Mouse (Mus musculus) embryonic facial prominence, embryonic 14.5 days (tissue): ENCODE measurements around the gene Trmt10c. TPM values are rescaled to one million over a fixed set of nuclear protein-coding genes. Genes with fewer than 3 reads are reported as not detected.

ENCODE experiments used
- ATAC-seq: fragments of 200-750 bp; cut with Nextera tagmentation; 2 replicates; pipeline ENCODE4 v1.8.0; 2017; ENCODE audit warnings: low read depth, moderate number of reproducible peaks, moderate TSS enrichment
- DNase-seq: peaks from one replicate; pipeline ENCODE4 v3.0.0-alpha.2; 2015; ENCODE audit warnings: low spot score
- H3K27ac ChIP-seq: fragments of 300-500 bp; sonication (generic); replicated peaks from 2 replicates; pipeline ENCODE4 v1.5.1; 2014; ENCODE audit warnings: low read depth, mild to moderate bottlenecking, low read length, moderate library complexity
- H3K27me3 ChIP-seq: fragments of 300-500 bp; sonication (generic); replicated peaks from 2 replicates; pipeline ENCODE4 v1.6.1; 2014; ENCODE audit warnings: low read length; ENCODE audit not compliant: control insufficient read depth, insufficient read depth
- H3K36me3 ChIP-seq: fragments of 300-500 bp; sonication (generic); 2 replicates; pipeline ENCODE4 v1.6.1; 2014; ENCODE audit warnings: low read length, mixed read lengths; ENCODE audit not compliant: control insufficient read depth, insufficient read depth
- H3K4me1 ChIP-seq: fragments of 300-500 bp; sonication (generic); 2 replicates; pipeline ENCODE4 v1.6.1; 2014; ENCODE audit warnings: antibody characterized with exemption, low read length; ENCODE audit not compliant: control insufficient read depth, insufficient read depth
- H3K4me2 ChIP-seq: fragments of 300-500 bp; sonication (generic); 2 replicates; pipeline ENCODE4 v1.6.1; 2014; ENCODE audit warnings: low read depth, mild to moderate bottlenecking, low read length, moderate library complexity, mixed read lengths
- H3K4me3 ChIP-seq: fragments of 300-500 bp; sonication (generic); 2 replicates; pipeline ENCODE4 v1.5.1; 2014; ENCODE audit warnings: low read depth, mild to moderate bottlenecking, low read length
- H3K9ac ChIP-seq: fragments of 300-500 bp; sonication (generic); 2 replicates; pipeline ENCODE4 v1.6.1; 2014; ENCODE audit warnings: low read depth, mild to moderate bottlenecking, low read length, moderate library complexity, mixed read lengths
- H3K9me3 ChIP-seq: fragments of 300-500 bp; sonication (generic); 2 replicates; pipeline ENCODE4 v1.6.1; 2016; ENCODE audit warnings: low read length; ENCODE audit not compliant: control insufficient read depth
- WGBS: fragments of 180-500 bp; shearing (Covaris S2); extraction: QIAGEN DNeasy Blood & Tissue Kit; methylation state at CpG from one replicate; pipeline ENCODE4 v1.1.7; 2014; 5-methylcytosine and 5-hydroxymethylcytosine counted together
- microRNA-seq: library from miRNA; unstranded; fragments of <30 nt; microRNA quantifications from one replicate; pipeline ENCODE4, GENCODE M21; 2016; ENCODE audit warnings: borderline number of aligned reads
- polyA plus RNA-seq: library from polyadenylated mRNA; unstranded; fragments of >200 nt; fragmentation: Nextera tagmentation; extraction: Ambion mirVana; gene quantifications from 2 replicates; pipeline ENCODE4 v1.2.1, GENCODE M21; 2014

Trmt10c gene
- polyA plus RNA-seq, 1 experiment from 2014 or later: 27.0 TPM

DNA sequence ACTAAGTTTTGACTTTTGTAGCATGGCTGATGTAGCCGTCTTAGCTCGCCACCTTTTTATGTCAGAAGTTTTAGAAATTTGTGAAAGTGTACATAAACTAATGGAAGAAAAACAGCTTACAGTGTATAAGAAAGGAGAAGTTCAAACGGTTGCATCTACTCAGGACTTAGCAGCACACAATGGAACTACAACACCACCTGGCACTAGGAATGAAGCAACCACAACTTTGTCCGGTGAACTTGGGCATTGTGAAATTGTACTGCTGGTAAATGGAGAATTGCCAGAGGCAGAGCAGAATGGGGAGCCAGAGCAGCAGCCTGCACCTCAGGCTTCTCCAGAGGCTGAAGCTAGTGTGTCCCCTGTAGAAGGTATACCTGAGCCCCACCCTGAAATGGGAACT is 47.3 kb downstream of the Trmt10c start:
- peaks cover 59% of the 10 kb centered on the region for H3K36me3 ChIP-seq
- 89% methylated on average over 4 of the region's 4 CpGs for whole genome bisulfite sequencing

DNA sequence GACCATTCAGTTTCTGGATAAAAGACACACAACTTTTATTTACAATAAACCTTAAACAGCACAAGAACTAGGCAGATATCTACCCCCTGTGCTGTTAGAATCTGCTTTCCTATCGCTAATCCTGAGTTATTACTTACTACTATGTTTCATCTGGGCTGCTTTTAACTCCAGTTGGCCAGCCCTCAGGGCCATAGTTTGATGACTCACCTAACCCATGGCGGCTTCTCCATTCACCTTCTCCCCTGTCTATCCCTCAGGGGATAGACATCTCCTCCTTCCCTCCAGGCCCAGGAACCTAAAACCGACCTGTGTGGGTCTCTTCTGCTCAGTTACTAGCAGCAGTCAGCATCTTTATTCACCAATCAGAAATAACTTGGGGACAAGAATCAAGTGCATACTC is 51.6 kb downstream of the Trmt10c start:
- H3K4me1 ChIP-seq: no peaks in the 10 kb centered on the region
- no peaks in the 10 kb centered on the region for H3K27me3 ChIP-seq
- 86% methylated on average over 3 of the region's 3 CpGs for WGBS
- H3K9ac ChIP-seq: no peak overlapping the region
- no peaks in the 10 kb centered on the region for H3K9me3 ChIP-seq
- H3K4me3 ChIP-seq: no peak overlapping the region
- no peak overlapping the region for H3K27ac ChIP-seq
- peaks cover 58% of the 10 kb centered on the region for H3K36me3 ChIP-seq
- H3K4me2 ChIP-seq: no peak overlapping the region
- DNase-seq: no peak
- ATAC-seq: no peak

More for the DNA sequence above, 47.3 kb downstream of the Trmt10c start:
- ATAC-seq (no peak), DNase-seq (no peak)
- Histone ChIP-seq H3K27ac (no peak overlapping the region), H3K27me3 (no peaks in the 10 kb centered on the region), H3K9me3 (no peaks in the 10 kb centered on the region), H3K4me1 (no peaks in the 10 kb centered on the region), H3K4me3 (no peak overlapping the region), H3K4me2 (no peak overlapping the region), H3K9ac (no peak overlapping the region)

Small RNA genes lying within 50 kb of the gene (microRNA-seq; reads per million reads assigned to microRNA genes)
- gene Gm24047: not detected

Other genes with a start within 250 kb of the Trmt10c start
- gene Nfkbiz, start 198.9 kb downstream of the Trmt10c start, polyA plus RNA-seq: 4.5 and 5.5 TPM in 2 replicates
- gene Nxpe3, start 142.5 kb downstream of the Trmt10c start, polyA plus RNA-seq: 0.68 and 0.70 TPM in 2 replicates
- 7.5 and 10.2 TPM in 2 replicates for gene Cep97, start 103.0 kb downstream of the Trmt10c start, polyA plus RNA-seq
- gene Rpl24, start 71.5 kb downstream of the Trmt10c start, polyA plus RNA-seq: 818 and 878 TPM in 2 replicates
- gene Zbtb11, start 63.9 kb downstream of the Trmt10c start, polyA plus RNA-seq: 17.8 and 21.5 TPM in 2 replicates
- gene Pcnp, start 8.1 kb downstream of the Trmt10c start, polyA plus RNA-seq: 220 and 227 TPM in 2 replicates
- 30.6 and 31.5 TPM in 2 replicates for gene Senp7, start 10.5 kb upstream of the Trmt10c start, polyA plus RNA-seq
- 0.28 and 0.70 TPM in 2 replicates for gene Impg2, start 166.5 kb upstream of the Trmt10c start, polyA plus RNA-seq